Mouse (Mus musculus) myocyte (in vitro differentiated cells): Measurements from ENCODE around the gene Trnau1ap.

ENCODE experiments used
- E2F4 ChIP-seq: IDR thresholded peaks from one replicate; pipeline ENCODE4 v1.6.1; 2011; ENCODE audit warnings: mild to moderate bottlenecking, control low read depth, moderate library complexity; ENCODE audit not compliant: insufficient read depth
- MAX ChIP-seq: IDR thresholded peaks from one replicate; pipeline ENCODE4 v1.6.1; 2011; ENCODE audit warnings: low read depth, mild to moderate bottlenecking, control low read depth
- POLR2A ChIP-seq: IDR thresholded peaks from one replicate; pipeline ENCODE4 v1.6.1; 2011; ENCODE audit warnings: low read depth, mild to moderate bottlenecking, control low read depth, moderate library complexity; ENCODE audit not compliant: insufficient read length
- TCF12 ChIP-seq: IDR thresholded peaks from one replicate; pipeline ENCODE4 v1.6.1; 2011; ENCODE audit warnings: mild to moderate bottlenecking, control low read depth; ENCODE audit not compliant: poor library complexity, insufficient read depth, severe bottlenecking
- TCF3 ChIP-seq: IDR thresholded peaks from one replicate; pipeline ENCODE4 v1.6.1; 2011; ENCODE audit warnings: low read depth, control low read depth; ENCODE audit not compliant: insufficient read length

- TF ChIP-seq MAX (no peak), TCF3 (no peak), POLR2A (no peak), TCF12 (no peak), E2F4 (no peak)
Observed at GRCm38 (mm10) chr4:132331960-132332359, 2.6 kb upstream of the Trnau1ap start.
